Mouse (Mus musculus) fibroblast of lung, adult 2 months (primary cell): ENCODE results near the gene Sfxn3.

Source experiments
- DNase-seq: peaks from one replicate; pipeline ENCODE4 v3.0.0-alpha.2; 2011; ENCODE audit warnings: low read depth

Gene Sfxn3

GRCm38 (mm10) chr19:45076586-45077510 lies 29.5 kb downstream of the Sfxn3 start:
- DNase-seq: no peak

GRCm38 (mm10) chr19:45077742-45078645 lies 30.7 kb downstream of the Sfxn3 start:
- no peak for DNase-seq

- no peak for DNase-seq
Observed at GRCm38 (mm10) chr19:45078971-45079764, 31.9 kb downstream of the Sfxn3 start.

GRCm38 (mm10) chr19:45079769-45080515 lies 32.6 kb downstream of the Sfxn3 start:
- DNase-seq: no peak

GRCm38 (mm10) chr19:45080711-45081110 lies 33.4 kb downstream of the Sfxn3 start:
- DNase-seq: no peak

- DNase-seq: no peak
Observed at GRCm38 (mm10) chr19:45081279-45081678, 34.0 kb downstream of the Sfxn3 start.

- no peak for DNase-seq
Observed at GRCm38 (mm10) chr19:45081841-45082550, 34.7 kb downstream of the Sfxn3 start.

- no peak for DNase-seq
Observed at GRCm38 (mm10) chr19:45097868-45098267, 50.6 kb downstream of the Sfxn3 start.

- no peak for DNase-seq
Observed at GRCm38 (mm10) chr19:45100486-45101270, 53.4 kb downstream of the Sfxn3 start.

GRCm38 (mm10) chr19:45105591-45105990 lies 58.3 kb downstream of the Sfxn3 start:
- no peak for DNase-seq
